Mouse (Mus musculus): ENCODE measurements at regions not wholly inside any gene's neighbourhood (a gene's known extent, or its start where the extent isn't known, plus 50 kb on each side); places are given as distances from the start of the nearest gene placed in this dataset.

DNA sequence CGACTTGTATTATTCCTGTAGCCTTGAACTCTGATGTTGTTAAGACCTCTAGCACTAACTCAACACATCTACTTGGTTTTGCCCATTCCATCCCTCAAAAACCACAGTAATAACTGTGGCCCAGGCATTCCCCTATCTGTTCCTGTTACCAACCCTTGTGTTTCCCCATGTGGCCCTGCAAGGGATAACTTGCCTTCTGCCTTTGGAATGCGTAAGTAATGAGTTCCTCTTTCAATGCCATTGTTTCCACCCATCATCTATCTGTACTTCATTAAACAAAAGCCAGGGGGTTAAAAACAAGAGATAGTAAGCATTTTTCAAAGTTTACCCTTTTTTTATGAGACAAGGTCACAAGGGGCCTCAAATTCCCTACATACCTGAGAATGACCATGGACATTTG lies 60.5 kb upstream of the 1110032F04Rik start:
- no peak overlapping the region for H3K4me2 ChIP-seq
- no peaks in the 10 kb centered on the region for H3K4me1 ChIP-seq (replicated peaks)
- H3K4me3 ChIP-seq = no peak overlapping the region
- H3K27me3 ChIP-seq = no peaks in the 10 kb centered on the region
- H3K27ac ChIP-seq (replicated peaks) = no peak overlapping the region
- no peak for ATAC-seq (ENCODE audit: low read depth)
- 90% methylated on average over 2 of the region's 2 CpGs for WGBS
- H3K36me3 ChIP-seq = no peaks in the 10 kb centered on the region
- H3K9ac ChIP-seq = no peak overlapping the region
- no peaks in the 10 kb centered on the region; the same call in 1 of the 2 replicates for H3K9me3 ChIP-seq

DNA sequence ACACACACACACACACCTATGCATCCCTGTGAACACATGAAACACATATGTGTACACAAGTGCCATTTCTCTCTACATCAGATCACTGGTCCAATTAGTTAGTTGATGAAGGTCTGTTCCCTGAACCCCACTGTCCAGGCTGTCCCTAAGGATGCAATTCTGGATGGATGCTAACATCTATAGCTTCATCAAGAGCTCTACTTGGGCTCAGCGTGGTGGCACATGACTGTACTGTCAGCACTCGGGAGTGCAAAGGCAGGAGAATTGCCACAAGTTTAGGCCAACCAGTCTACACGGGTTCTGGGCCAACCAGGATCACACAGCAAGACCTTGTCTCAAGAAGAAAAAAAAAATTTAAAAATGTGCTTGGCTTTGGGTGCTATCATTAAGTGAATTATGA lies 55.9 kb upstream of the 1110032F04Rik start:
- WGBS = 86% methylated on average over 3 of the region's 3 CpGs
- H3K36me3 ChIP-seq = no peaks in the 10 kb centered on the region
- no peak for ATAC-seq (ENCODE audit: low read depth)
- no peaks in the 10 kb centered on the region for H3K4me1 ChIP-seq (replicated peaks)
- H3K9me3 ChIP-seq = no peaks in the 10 kb centered on the region; the same call in 1 of the 2 replicates
- no peak overlapping the region for H3K9ac ChIP-seq
- no peak overlapping the region for H3K4me3 ChIP-seq
- H3K4me2 ChIP-seq = no peak overlapping the region
- no peaks in the 10 kb centered on the region for H3K27me3 ChIP-seq
- no peak overlapping the region for H3K27ac ChIP-seq (replicated peaks)

DNA sequence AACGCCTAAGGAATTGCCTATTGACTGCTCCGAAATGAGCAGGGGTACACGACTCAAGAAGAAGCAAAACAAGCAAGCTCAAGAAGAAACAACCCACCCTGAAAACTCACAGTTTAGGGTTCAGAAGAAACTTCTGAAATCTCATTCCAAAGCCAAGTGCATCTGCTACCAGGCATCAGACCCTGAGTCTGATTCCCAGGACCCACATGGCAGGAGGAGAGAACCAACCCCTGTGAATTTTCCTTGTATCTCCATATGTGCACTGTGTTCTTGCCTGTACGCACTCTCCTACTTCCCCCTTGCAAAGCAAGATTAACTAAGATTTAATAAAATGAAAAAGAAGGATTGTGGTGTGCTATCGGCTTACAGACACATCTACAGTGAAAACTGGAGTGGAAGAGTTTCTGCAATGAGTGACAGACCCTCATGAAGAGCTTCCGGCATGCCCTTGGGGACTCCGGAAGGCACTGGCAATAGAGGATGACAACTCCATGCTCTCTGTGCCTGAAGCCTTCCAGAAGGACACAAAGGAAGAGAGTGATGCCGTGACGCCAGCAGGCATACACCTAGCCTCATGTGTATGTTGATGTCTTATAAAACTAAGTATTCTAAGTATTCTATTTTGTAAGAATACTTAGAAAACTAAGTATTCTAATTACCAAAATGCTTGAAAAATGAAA lies 55.2 kb upstream of the 1110032F04Rik start:
- no peak for ATAC-seq (ENCODE audit: low read depth)
- Histone ChIP-seq H3K4me2 (no peak overlapping the region), H3K27me3 (no peaks in the 10 kb centered on the region), H3K4me3 (no peak overlapping the region), H3K27ac (replicated peaks) (no peak overlapping the region), H3K9ac (no peak overlapping the region), H3K9me3 (no peaks in the 10 kb centered on the region; the same call in 1 of the 2 replicates), H3K4me1 (replicated peaks) (no peaks in the 10 kb centered on the region), H3K36me3 (no peaks in the 10 kb centered on the region)
- 94% methylated on average over 9 of the region's 9 CpGs for WGBS

DNA sequence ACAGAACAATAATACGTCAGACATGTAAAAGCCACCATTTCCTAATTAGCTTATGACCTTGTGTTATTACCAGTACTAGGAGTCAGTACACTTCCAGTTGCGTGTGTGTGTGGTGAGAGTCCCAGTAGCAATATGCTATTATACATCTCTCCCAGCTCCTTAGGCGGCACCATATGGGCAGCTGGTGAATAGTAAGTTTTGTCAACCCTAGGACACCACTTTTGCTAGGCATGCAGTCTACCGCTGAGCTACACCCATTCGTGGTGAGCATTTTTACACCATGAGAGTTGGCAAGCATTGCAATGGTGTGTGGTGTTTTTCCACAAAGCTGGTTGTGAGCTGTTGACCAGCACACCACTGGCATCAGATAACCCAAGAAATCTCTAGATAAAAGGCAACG lies 53.8 kb upstream of the 1110032F04Rik start:
- Histone ChIP-seq H3K9me3 (no peaks in the 10 kb centered on the region; the same call in 1 of the 2 replicates), H3K4me3 (no peak overlapping the region), H3K4me1 (replicated peaks) (no peaks in the 10 kb centered on the region), H3K36me3 (no peaks in the 10 kb centered on the region), H3K27me3 (no peaks in the 10 kb centered on the region), H3K9ac (no peak overlapping the region), H3K4me2 (no peak overlapping the region), H3K27ac (replicated peaks) (no peak overlapping the region)
- 96% methylated on average over 6 of the region's 6 CpGs for WGBS
- no peak for ATAC-seq (ENCODE audit: low read depth)

DNA sequence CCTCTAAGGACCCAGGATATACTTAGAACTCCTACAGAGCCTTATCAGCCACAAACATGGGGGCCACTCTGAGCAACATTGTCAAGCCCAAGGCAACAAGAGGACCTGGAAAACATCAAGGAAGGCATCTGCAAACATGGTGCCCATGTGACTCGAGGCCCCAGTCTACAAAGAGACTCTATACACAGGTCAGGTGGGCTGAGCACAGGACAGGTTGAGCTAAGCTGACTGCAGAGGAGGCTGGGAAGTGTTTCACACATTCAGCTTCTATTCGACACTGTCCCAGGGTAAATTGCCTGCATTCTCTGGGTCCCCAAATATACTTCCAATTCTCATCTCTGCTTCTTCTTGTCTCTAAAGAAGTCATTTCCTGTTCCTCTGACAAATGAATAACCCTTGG lies 52.1 kb upstream of the 1110032F04Rik start:
- WGBS = 68% methylated on average over 2 of the region's 2 CpGs
- Histone ChIP-seq H3K4me2 (no peak overlapping the region), H3K9ac (no peak overlapping the region), H3K27me3 (no peaks in the 10 kb centered on the region), H3K9me3 (no peaks in the 10 kb centered on the region), H3K4me3 (no peak overlapping the region), H3K4me1 (replicated peaks) (peaks cover 11% of the 10 kb centered on the region), H3K36me3 (no peaks in the 10 kb centered on the region), H3K27ac (replicated peaks) (no peak overlapping the region)
- ATAC-seq (ENCODE audit: low read depth) = no peak
